Mouse (Mus musculus) urinary bladder, postnatal 36 days (tissue): ENCODE results near the gene 9230112D13Rik.

Experiments
- DNase-seq, 2 experiments: peaks; one replicate each; pipeline ENCODE4 v3.0.0; 2022; ENCODE audit warnings: low spot score in 2 of 2, mixed read lengths in 1 of 2

The 9230112D13Rik gene

GRCm38 (mm10) chr14:34500309-34500708 is 22.3 kb downstream of the 9230112D13Rik start:
- DNase-seq: no peak

- DNase-seq: no peak
These were observed 22.9 kb downstream of the 9230112D13Rik start for GRCm38 (mm10) chr14:34499664-34500063.

- DNase-seq: no peak
These were observed 25.3 kb downstream of the 9230112D13Rik start for GRCm38 (mm10) chr14:34497346-34497745.

GRCm38 (mm10) chr14:34493682-34494081 is 28.9 kb downstream of the 9230112D13Rik start:
- no peak for DNase-seq

GRCm38 (mm10) chr14:34492688-34493087 is 29.9 kb downstream of the 9230112D13Rik start:
- no peak for DNase-seq

GRCm38 (mm10) chr14:34490965-34491364 is 31.6 kb downstream of the 9230112D13Rik start:
- DNase-seq: no peak

GRCm38 (mm10) chr14:34489928-34490327 is 32.7 kb downstream of the 9230112D13Rik start:
- no peak for DNase-seq

GRCm38 (mm10) chr14:34486169-34486568 is 36.4 kb downstream of the 9230112D13Rik start:
- no peak for DNase-seq

GRCm38 (mm10) chr14:34483469-34484341 is 38.9 kb downstream of the 9230112D13Rik start:
- no peak for DNase-seq

GRCm38 (mm10) chr14:34471591-34471990 is 51.0 kb downstream of the 9230112D13Rik start:
- DNase-seq: no peak

- DNase-seq: no peak
These were observed 56.3 kb downstream of the 9230112D13Rik start for GRCm38 (mm10) chr14:34466291-34466690.
